Mouse (Mus musculus): ENCODE data around the gene Vti1b. TPM values are rescaled to one million over a fixed set of nuclear protein-coding genes. Genes with fewer than 3 reads are reported as not detected.

Gene Vti1b
- polyA plus RNA-seq (2012; rRNA removed): 83.1 and 85.6 TPM in 2 replicates

DNA sequence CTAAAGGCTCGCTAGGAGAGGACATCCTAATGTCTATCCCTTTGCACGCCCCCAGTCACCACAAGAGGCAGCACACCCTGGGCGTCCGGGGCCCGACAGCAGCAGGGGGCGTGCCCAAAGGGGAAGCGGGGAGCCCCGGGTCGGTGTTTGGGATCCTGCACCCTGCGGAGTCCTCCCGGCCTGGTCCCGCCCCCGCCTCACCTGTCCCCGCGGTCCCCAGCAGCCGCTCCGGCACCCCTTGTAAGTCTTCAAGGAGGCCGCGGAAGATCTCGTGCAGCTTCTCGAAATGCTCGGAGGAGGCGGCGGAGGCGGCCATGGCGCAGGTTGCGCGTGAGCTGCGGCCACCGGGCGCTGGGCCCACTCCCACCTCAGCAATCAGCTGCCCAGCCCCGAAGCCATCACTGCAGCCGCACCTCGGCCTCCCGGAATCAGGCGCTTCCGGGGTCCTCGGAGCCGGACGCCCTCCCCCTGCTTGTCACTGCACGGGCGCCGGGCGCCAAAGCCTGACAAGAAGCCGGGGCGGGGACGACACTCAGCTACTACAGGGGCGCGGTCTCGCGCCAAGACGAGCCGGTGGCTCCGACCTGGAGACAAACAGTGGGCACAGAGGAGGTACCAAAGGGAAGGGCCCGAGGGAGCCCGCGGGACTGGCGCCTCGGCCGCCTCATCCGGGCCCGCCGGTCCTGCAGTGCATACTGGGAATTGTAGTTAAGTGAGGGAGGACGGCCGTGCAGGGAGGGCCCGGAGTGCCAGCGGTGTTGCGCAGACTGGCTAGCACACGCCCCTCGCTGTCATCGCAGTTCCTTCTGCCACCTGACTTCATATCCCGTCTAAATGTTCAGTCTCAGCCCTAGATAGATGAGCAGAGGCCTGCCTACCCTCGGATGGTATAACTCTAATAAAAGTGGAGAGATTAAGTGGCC, at the start of gene Vti1b:
Gene Vti1b, minus strand, starts transcription at position 649 of the 923 bp plus-strand sequence.

GRCm38 (mm10) chr12:79208703-79209464, 36.4 kb upstream of the Vti1b start, which contains the start of gene Rdh12:
Rdh12 (plus strand) TSS chr12:79208914.

GRCm38 (mm10) chr12:79192193-79192592, 19.7 kb upstream of the Vti1b start, which contains the start of gene Rdh11:
Rdh11 (minus strand) TSS chr12:79192293.

GRCm38 (mm10) chr12:79130299-79131177, 41.9 kb downstream of the Vti1b start, which contains the start of gene Arg2:
Arg2 (plus strand) TSS chr12:79130777.

Other genes with a start within 250 kb of the Vti1b start
- 52.8 and 55.1 TPM in 2 replicates for gene Tmem229b, start 165.0 kb downstream of the Vti1b start, polyA plus RNA-seq (2012; rRNA removed)
- gene Plekhh1, start 143.5 kb downstream of the Vti1b start, polyA plus RNA-seq (2012; rRNA removed): 6.0 and 6.2 TPM in 2 replicates
- 16.5 and 16.9 TPM in 2 replicates for gene Pigh, start 83.0 kb downstream of the Vti1b start, polyA plus RNA-seq (2012; rRNA removed)
- gene Arg2, start 41.9 kb downstream of the Vti1b start, polyA plus RNA-seq (2012; rRNA removed): 13.0 and 13.8 TPM in 2 replicates
- 20.9 and 23.1 TPM in 2 replicates for gene Rdh11, start 19.6 kb upstream of the Vti1b start, polyA plus RNA-seq (2012; rRNA removed)
- 0.95 and 1.6 TPM in 2 replicates for gene Rdh12, start 36.2 kb upstream of the Vti1b start, polyA plus RNA-seq (2012; rRNA removed)
- 23.6 and 25.2 TPM in 2 replicates for gene Zfyve26, start 123.6 kb upstream of the Vti1b start, polyA plus RNA-seq (2012; rRNA removed)
- gene Rad51b, start 124.6 kb upstream of the Vti1b start, polyA plus RNA-seq (2012; rRNA removed): 1.8 and 1.9 TPM in 2 replicates